Mouse (Mus musculus): ENCODE measurements at regions not wholly inside any gene's neighbourhood (a gene's known extent, or its start where the extent isn't known, plus 50 kb on each side); places are given as distances from the start of the nearest gene placed in this dataset.

DNA sequence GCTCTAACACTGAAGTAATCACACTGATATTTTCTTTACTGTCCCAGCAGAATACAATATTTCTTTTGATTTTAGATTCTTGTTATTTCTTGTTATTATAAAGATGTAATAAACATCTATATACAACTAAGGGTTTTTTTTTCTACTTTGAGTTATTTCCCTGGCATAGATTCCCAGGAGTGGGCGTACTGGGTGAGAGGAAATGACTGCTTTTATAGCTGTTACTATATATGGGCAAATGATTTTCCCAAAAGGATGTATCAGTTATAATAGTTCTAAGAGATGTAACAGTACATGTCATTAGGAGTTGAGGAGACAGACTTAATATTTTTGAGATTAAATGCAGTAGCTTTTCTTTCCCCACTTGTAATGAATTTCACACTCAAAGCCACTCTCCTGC is 109.6 kb downstream of the E030025P04Rik start:
- H3K36me3 ChIP-seq, result no peaks in the 10 kb centered on the region
- no peak overlapping the region for H3K27ac ChIP-seq (replicated peaks)
- H3K9me3 ChIP-seq (replicated peaks), result no peaks in the 10 kb centered on the region
- WGBS, result 60% methylated on average over 1 of the region's 1 CpGs
- ATAC-seq (ENCODE audit: low FRiP score), result no peak
- H3K9ac ChIP-seq (replicated peaks), result no peak overlapping the region
- H3K4me2 ChIP-seq, result no peak overlapping the region
- H3K4me1 ChIP-seq, result peaks cover 10% of the 10 kb centered on the region
- H3K27me3 ChIP-seq (replicated peaks), result no peaks in the 10 kb centered on the region
- H3K4me3 ChIP-seq (replicated peaks), result no peak overlapping the region

GRCm38 (mm10) chr11:109034072-109034471 is 110.1 kb downstream of the E030025P04Rik start:
- Histone ChIP-seq H3K27me3 (replicated peaks) (no peaks in the 10 kb centered on the region), H3K27ac (replicated peaks) (0 out of 2 replicates have a peak overlapping the region, but pooled peaks have one; percentile 28), H3K9me3 (replicated peaks) (no peaks in the 10 kb centered on the region), H3K4me3 (replicated peaks) (no peak overlapping the region), H3K9ac (replicated peaks) (no peak overlapping the region), H3K36me3 (no peaks in the 10 kb centered on the region), H3K4me1 (peaks cover 10% of the 10 kb centered on the region), H3K4me2 (no peak overlapping the region)
- 40% methylated on average over 4 of the region's 4 CpGs for WGBS
- ATAC-seq (ENCODE audit: low FRiP score), result no peak

DNA sequence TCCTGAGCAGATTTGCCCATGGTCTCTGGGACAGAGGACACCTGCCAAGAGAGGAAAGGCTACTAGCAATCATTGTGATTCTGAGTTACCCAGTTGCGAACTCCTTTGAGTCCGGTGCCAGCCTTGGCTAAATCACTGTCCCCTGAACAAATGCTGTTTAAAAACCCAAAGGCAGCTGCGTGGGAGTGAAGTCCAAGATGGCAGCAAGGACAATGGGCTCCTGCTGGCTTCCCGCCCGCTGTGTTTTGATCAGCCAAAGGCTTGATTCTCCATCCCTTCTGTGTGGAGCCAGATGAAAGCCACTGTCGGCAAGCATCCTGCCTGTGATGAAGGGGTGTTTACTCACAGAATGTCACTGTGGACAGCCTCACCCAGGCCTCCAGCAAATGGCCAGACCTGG is 111.4 kb downstream of the E030025P04Rik start:
- Histone ChIP-seq H3K36me3 (no peaks in the 10 kb centered on the region), H3K27me3 (replicated peaks) (no peaks in the 10 kb centered on the region), H3K4me2 (no peak overlapping the region), H3K9me3 (replicated peaks) (no peaks in the 10 kb centered on the region), H3K27ac (replicated peaks) (peak overlapping the region; percentile 60; the same call in 1 of the 2 replicates), H3K4me3 (replicated peaks) (no peak overlapping the region), H3K9ac (replicated peaks) (no peak overlapping the region), H3K4me1 (peaks cover 10% of the 10 kb centered on the region)
- 17% methylated on average over 6 of the region's 6 CpGs for WGBS
- ATAC-seq (ENCODE audit: low FRiP score), result peak; percentile 77; the same call in 1 of the 2 replicates

GRCm38 (mm10) chr11:109030486-109030885 is 110.3 kb downstream of the Axin2 start:
- no peak for ATAC-seq (ENCODE audit: low FRiP score)
- Histone ChIP-seq H3K9ac (replicated peaks) (no peak overlapping the region), H3K4me3 (replicated peaks) (no peak overlapping the region), H3K9me3 (replicated peaks) (no peaks in the 10 kb centered on the region), H3K4me1 (peaks cover 10% of the 10 kb centered on the region), H3K4me2 (no peak overlapping the region), H3K27me3 (replicated peaks) (no peaks in the 10 kb centered on the region), H3K27ac (replicated peaks) (no peak overlapping the region), H3K36me3 (no peaks in the 10 kb centered on the region)
- WGBS, result 24% methylated on average over 3 of the region's 3 CpGs

DNA sequence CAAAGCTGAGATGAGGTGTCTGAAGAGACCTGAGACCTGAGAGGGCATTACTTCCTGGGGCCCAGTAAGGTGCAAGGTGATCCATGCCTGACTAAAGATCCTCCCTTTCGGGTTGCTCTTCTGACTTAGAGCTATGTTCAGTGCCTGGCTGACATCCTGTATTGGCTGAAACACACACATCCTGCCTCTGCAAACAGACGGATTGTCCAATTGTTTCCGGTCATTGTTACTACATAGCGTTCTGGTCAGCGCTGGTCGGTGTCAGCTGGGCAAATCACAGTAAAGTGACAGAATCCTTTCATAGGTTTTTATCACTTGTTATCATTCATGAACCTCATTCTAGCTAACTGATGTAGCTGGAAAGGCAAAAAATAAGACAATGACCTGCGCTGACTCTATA is 109.7 kb downstream of the Axin2 start:
- Histone ChIP-seq H3K4me2 (no peak overlapping the region), H3K9ac (replicated peaks) (no peak overlapping the region), H3K27ac (replicated peaks) (no peak overlapping the region), H3K4me1 (peaks cover 10% of the 10 kb centered on the region), H3K27me3 (replicated peaks) (no peaks in the 10 kb centered on the region), H3K36me3 (no peaks in the 10 kb centered on the region), H3K9me3 (replicated peaks) (no peaks in the 10 kb centered on the region), H3K4me3 (replicated peaks) (no peak overlapping the region)
- 55% methylated on average over 7 of the region's 7 CpGs for WGBS
- ATAC-seq (ENCODE audit: low FRiP score), result no peak

DNA sequence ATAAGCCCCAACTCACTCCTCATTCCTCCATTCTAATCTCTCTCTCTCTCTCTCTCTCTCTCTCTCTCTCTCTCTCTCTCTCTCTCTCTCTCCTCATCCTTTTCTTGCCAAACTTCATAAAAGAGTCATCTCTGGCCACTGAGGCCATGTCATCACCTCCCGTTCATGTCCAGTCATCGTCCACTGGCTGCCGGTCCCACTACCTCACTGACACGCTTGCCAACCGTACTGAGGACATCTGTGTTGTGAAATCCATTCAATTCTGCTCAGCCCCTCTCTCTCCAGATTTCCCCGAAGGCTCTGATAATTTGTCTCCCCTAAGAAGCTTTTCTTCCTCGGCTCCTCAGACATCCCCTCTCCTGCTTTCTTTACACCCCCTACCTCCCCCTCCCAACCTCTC is 94.7 kb downstream of the Axin2 start:
- Histone ChIP-seq H3K9ac (replicated peaks) (no peak overlapping the region), H3K36me3 (no peaks in the 10 kb centered on the region), H3K27me3 (replicated peaks) (no peaks in the 10 kb centered on the region), H3K4me3 (replicated peaks) (no peak overlapping the region), H3K4me1 (no peaks in the 10 kb centered on the region), H3K27ac (replicated peaks) (no peak overlapping the region), H3K4me2 (no peak overlapping the region), H3K9me3 (replicated peaks) (no peaks in the 10 kb centered on the region)
- no peak for ATAC-seq (ENCODE audit: low FRiP score)
- WGBS, result 89% methylated on average over 7 of the region's 7 CpGs

DNA sequence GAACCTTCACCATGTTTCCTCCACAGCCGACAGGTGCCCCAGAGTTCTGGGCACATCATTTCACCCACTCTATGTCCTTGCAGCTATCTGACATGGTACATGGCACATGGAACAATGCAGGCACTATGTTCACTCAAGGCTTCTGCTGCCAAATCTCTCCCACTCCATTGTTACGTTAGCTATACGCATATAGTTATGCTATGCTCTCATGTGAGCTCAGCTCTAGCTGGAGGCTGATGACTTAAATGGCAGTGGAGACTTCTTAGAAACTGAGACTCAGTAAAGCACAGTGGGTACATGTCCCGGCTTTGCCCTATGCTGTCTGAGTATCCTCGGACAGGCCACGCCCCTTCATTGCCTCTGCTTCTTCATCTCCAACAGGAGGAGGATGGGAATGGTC is 91.0 kb downstream of the Axin2 start:
- no peak overlapping the region for H3K4me2 ChIP-seq
- H3K36me3 ChIP-seq, result no peaks in the 10 kb centered on the region
- H3K9ac ChIP-seq (replicated peaks), result no peak overlapping the region
- no peak for ATAC-seq (ENCODE audit: low FRiP score)
- 96% methylated on average over 6 of the region's 6 CpGs for WGBS
- no peak overlapping the region for H3K27ac ChIP-seq (replicated peaks)
- H3K9me3 ChIP-seq (replicated peaks), result no peaks in the 10 kb centered on the region
- no peaks in the 10 kb centered on the region for H3K27me3 ChIP-seq (replicated peaks)
- H3K4me1 ChIP-seq, result no peaks in the 10 kb centered on the region
- H3K4me3 ChIP-seq (replicated peaks), result no peak overlapping the region

DNA sequence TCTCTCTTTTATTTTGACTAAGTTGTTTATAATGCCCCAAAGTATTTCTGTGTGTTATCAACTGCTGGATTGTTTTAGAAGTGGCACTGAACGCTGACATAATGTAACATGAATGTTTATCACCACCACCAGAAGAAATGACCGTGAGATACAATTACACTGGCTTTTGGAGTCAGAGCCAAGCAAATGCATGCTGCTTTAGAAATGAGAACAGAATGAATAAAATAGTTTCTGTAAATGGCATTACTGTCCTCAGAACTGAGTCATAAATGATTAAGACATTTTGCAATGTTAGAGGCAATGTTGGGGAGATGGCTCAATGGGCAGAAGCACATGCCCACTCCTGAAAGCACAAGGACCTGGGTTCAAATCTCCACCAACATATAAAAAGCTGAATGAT is 88.7 kb downstream of the Axin2 start:
- ATAC-seq (ENCODE audit: low FRiP score), result no peak
- Histone ChIP-seq H3K4me2 (no peak overlapping the region), H3K4me3 (replicated peaks) (no peak overlapping the region), H3K27ac (replicated peaks) (no peak overlapping the region), H3K27me3 (replicated peaks) (no peaks in the 10 kb centered on the region), H3K9ac (replicated peaks) (no peak overlapping the region), H3K9me3 (replicated peaks) (no peaks in the 10 kb centered on the region), H3K36me3 (no peaks in the 10 kb centered on the region), H3K4me1 (no peaks in the 10 kb centered on the region)
- 77% methylated on average over 2 of the region's 2 CpGs for WGBS

- no peaks in the 10 kb centered on the region for H3K4me1 ChIP-seq
- no peak overlapping the region for H3K4me2 ChIP-seq
- no peaks in the 10 kb centered on the region for H3K27me3 ChIP-seq (replicated peaks)
- ATAC-seq (ENCODE audit: low FRiP score), result no peak
- H3K4me3 ChIP-seq (replicated peaks), result no peak overlapping the region
- no peak overlapping the region for H3K9ac ChIP-seq (replicated peaks)
- H3K36me3 ChIP-seq, result no peaks in the 10 kb centered on the region
- H3K27ac ChIP-seq (replicated peaks), result no peak overlapping the region
- H3K9me3 ChIP-seq (replicated peaks), result no peaks in the 10 kb centered on the region
- WGBS, result 70% methylated on average over 11 of the region's 11 CpGs
These were observed 85.5 kb downstream of the Axin2 start for GRCm38 (mm10) chr11:109005681-109006080.

All from neural tube, embryonic 15.5 days (tissue).